Mouse (Mus musculus): Measurements from ENCODE around the gene Zswim3. TPM values are rescaled to one million over a fixed set of nuclear protein-coding genes. Genes with fewer than 3 reads are reported as not detected.

Zswim3 gene
- total and polyA plus RNA-seq, 3 experiments, result 4.7 to 5.9 TPM; not detected in 1

DNA sequence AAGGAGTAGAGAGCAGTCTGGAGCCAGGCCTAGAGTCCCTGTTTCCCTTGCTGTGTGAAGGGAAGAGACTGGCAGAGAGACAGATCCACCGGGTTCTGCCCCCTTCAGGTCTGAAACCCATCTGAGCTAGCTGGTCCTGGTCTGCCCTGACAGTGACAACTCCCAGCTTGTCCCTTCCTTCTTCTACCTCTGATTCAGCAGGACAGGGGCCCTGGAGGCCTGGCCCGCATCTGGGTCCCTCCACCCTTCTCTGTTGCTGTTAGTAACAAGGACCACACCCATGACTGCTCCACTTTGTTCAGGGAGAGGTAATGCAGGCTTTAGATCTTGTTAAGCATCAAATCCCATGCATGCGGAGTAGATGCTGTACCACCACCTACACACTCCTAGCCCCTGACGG lies 16.5 kb upstream of the Zswim3 start:
- H3K27me3 ChIP-seq (ENCODE audit: control insufficient read depth in 1 of 2, insufficient read depth in 2 of 2, low read length in 2 of 2), result no peaks in the 10 kb centered on the region

DNA sequence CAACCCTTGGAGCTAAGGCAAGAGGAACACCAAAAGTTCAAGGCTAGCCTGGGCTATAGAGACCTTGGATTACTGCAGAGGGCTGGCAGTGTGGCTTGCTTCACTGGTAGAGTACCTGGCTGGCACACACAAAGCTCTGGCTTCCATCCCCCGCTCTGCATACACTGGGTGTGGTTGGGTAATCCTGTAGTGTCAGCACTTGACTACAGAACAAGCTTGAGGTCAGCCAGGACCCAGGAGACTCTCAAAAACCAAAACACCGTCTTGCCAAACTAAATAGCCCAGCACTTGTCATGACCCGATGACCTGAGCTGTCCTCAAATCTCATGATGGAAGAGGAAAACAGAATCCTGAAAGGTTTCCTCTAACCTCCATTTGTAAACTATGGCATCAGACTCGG lies 14.4 kb upstream of the Zswim3 start:
- TF ChIP-seq USF1 (IDR thresholded peaks at IDR 0.05; ENCODE audit: low read depth, low read length), result no peak
- no peak for TF ChIP-seq MEF2A (IDR thresholded peaks at IDR 0.05; ENCODE audit: extremely low read depth, insufficient replicate concordance, low read depth, low read length, poor library complexity, severe bottlenecking)
- TF ChIP-seq ETS1 (IDR thresholded peaks at IDR 0.05; ENCODE audit: low read depth, low read length), result no peak
- TF ChIP-seq RCOR1 (IDR thresholded peaks at IDR 0.05; ENCODE audit: low read depth, low read length), result no peak
- no peak for TF ChIP-seq MXI1 (IDR thresholded peaks at IDR 0.05; ENCODE audit: low read depth, low read length)
- TF ChIP-seq GABPA (IDR thresholded peaks at IDR 0.05; ENCODE audit: low read depth, low read length), result no peak
- no peak for TF ChIP-seq SIN3A (IDR thresholded peaks at IDR 0.05; ENCODE audit: low read length)
- no peak for TF ChIP-seq CHD2 (IDR thresholded peaks at IDR 0.05; ENCODE audit: low read length)
- TF ChIP-seq ZC3H11A (IDR thresholded peaks at IDR 0.05; ENCODE audit: low read depth, low read length), result no peak
- Histone ChIP-seq H3K4me1 (ENCODE audit: control insufficient read depth in 1 of 2, insufficient read depth in 2 of 2, low read length in 2 of 2) (peaks cover 3 to 9% of the 10 kb centered on the region in 2 experiments; a peak in 3 of 4 replicates), H3K27ac (ENCODE audit: control insufficient read depth, low read depth, low read length) (no peak overlapping the region), H3K27me3 (ENCODE audit: control insufficient read depth in 1 of 2, insufficient read depth in 2 of 2, low read length in 2 of 2) (no peaks in the 10 kb centered on the region), H3K79me2 (ENCODE audit: control insufficient read depth, insufficient read depth, low read length, poor library complexity) (no peaks in the 10 kb centered on the region; the same call in 1 of the 2 replicates), H3K4me3 (ENCODE audit: control insufficient read depth in 1 of 2, insufficient read depth in 1 of 2, low read depth in 2 of 2, low read length in 2 of 2) (no peak overlapping the region), H3K9me3 (replicated peaks; ENCODE audit: insufficient read depth, low read length) (no peaks in the 10 kb centered on the region), H3K36me3 (ENCODE audit: control insufficient read depth in 1 of 2, insufficient read depth in 2 of 2, low read length in 2 of 2) (peaks cover 0 to 5% of the 10 kb centered on the region in 2 experiments; a peak in 2 of 4 replicates), H3K9ac (ENCODE audit: control insufficient read depth, low read depth, low read length, poor library complexity, severe bottlenecking) (no peak overlapping the region)
- no peak for DNase-seq (ENCODE audit: low read depth, low spot score)

More for the DNA sequence above, 16.5 kb upstream of the Zswim3 start:
- H3K4me3 ChIP-seq (ENCODE audit: control insufficient read depth in 1 of 2, insufficient read depth in 1 of 2, low read depth in 2 of 2, low read length in 2 of 2), result no peak overlapping the region
- H3K4me1 ChIP-seq (ENCODE audit: control insufficient read depth in 1 of 2, insufficient read depth in 2 of 2, low read length in 2 of 2), result peaks cover 3 to 9% of the 10 kb centered on the region in 2 experiments; a peak in 3 of 4 replicates
- no peak for DNase-seq (ENCODE audit: low read depth, low spot score)
- no peak overlapping the region for H3K27ac ChIP-seq (ENCODE audit: control insufficient read depth, low read depth, low read length)
- H3K9me3 ChIP-seq (replicated peaks; ENCODE audit: insufficient read depth, low read length), result no peaks in the 10 kb centered on the region
- H3K9ac ChIP-seq (ENCODE audit: control insufficient read depth, low read depth, low read length, poor library complexity, severe bottlenecking), result no peak overlapping the region
- TF ChIP-seq GATA1 (IDR thresholded peaks at IDR 0.05; ENCODE audit: low read depth, low read length) (no peak), BHLHE40 (IDR thresholded peaks at IDR 0.05; ENCODE audit: borderline replicate concordance, low read depth, low read length) (no peak)
- no peaks in the 10 kb centered on the region; the same call in 1 of the 2 replicates for H3K79me2 ChIP-seq (ENCODE audit: control insufficient read depth, insufficient read depth, low read length, poor library complexity)
- H3K36me3 ChIP-seq (ENCODE audit: control insufficient read depth in 1 of 2, insufficient read depth in 2 of 2, low read length in 2 of 2), result peaks cover 0 to 5% of the 10 kb centered on the region in 2 experiments; a peak in 1 of 4 replicates

DNA sequence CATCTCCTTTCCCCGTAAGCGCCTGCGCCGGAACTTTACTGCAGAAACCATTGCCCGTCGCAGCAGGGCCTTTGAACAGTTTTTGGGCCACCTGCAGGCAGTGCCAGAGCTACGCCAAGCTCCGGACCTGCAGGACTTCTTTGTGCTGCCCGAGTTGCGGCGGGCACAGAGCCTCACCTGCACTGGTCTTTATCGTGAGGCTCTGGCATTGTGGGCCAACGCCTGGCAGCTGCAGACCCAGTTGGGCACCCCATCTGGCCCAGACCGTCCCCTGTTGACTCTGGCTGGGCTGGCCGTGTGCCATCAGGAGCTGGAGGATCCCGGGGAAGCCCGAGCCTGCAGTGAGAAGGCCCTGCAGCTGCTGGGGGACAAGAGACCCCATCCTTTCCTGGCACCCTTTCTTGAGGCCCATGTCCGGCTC lies 13.0 kb upstream of the Zswim3 start:
- DNase-seq (ENCODE audit: low read depth, low spot score), result no peak
- H3K27ac ChIP-seq (ENCODE audit: control insufficient read depth, low read depth, low read length), result no peak overlapping the region
- H3K36me3 ChIP-seq (ENCODE audit: control insufficient read depth in 1 of 2, insufficient read depth in 2 of 2, low read length in 2 of 2), result peaks cover 0 to 5% of the 10 kb centered on the region in 2 experiments; a peak in 2 of 4 replicates
- no peak for TF ChIP-seq POLR2AphosphoS2 (IDR thresholded peaks at IDR 0.05; ENCODE audit: low read length)
- no peak for TF ChIP-seq RCOR1 (IDR thresholded peaks at IDR 0.05; ENCODE audit: low read depth, low read length)
- TF ChIP-seq ZMIZ1 (IDR thresholded peaks at IDR 0.05; ENCODE audit: low read depth, low read length), result no peak
- no peak for TF ChIP-seq ZNF384 (IDR thresholded peaks at IDR 0.05; ENCODE audit: low read depth, low read length)
- TF ChIP-seq SIN3A (IDR thresholded peaks at IDR 0.05; ENCODE audit: low read length), result no peak
- no peak for TF ChIP-seq USF2 (IDR thresholded peaks at IDR 0.05; ENCODE audit: borderline replicate concordance in 1 of 2, insufficient read depth in 1 of 2, low read depth in 1 of 2, low read length in 2 of 2)
- TF ChIP-seq MYC (IDR thresholded peaks at IDR 0.05; ENCODE audit: low read depth, low read length), result no peak
- no peak for TF ChIP-seq USF1 (IDR thresholded peaks at IDR 0.05; ENCODE audit: low read depth, low read length)
- TF ChIP-seq RAD21 (IDR thresholded peaks at IDR 0.05; ENCODE audit: low read depth, low read length), result no peak
- TF ChIP-seq GABPA (IDR thresholded peaks at IDR 0.05; ENCODE audit: low read depth, low read length), result no peak
- no peak for TF ChIP-seq ZKSCAN1 (IDR thresholded peaks at IDR 0.05; ENCODE audit: low read depth, low read length)
- TF ChIP-seq E2F4 (IDR thresholded peaks at IDR 0.05; ENCODE audit: borderline replicate concordance, low read depth, low read length), result no peak
- no peak for TF ChIP-seq KAT2A (conservative IDR thresholded peaks at IDR 0.05; ENCODE audit: low read depth, low read length)
- TF ChIP-seq MYB (IDR thresholded peaks at IDR 0.05; ENCODE audit: low read depth, low read length), result no peak
- no peak for TF ChIP-seq POLR2AphosphoS5 (IDR thresholded peaks at IDR 0.05; ENCODE audit: borderline replicate concordance, low read depth, low read length)
- TF ChIP-seq ETS1 (IDR thresholded peaks at IDR 0.05; ENCODE audit: low read depth, low read length), result no peak
- no peak for TF ChIP-seq CHD1 (IDR thresholded peaks at IDR 0.05; ENCODE audit: low read depth, low read length)
- TF ChIP-seq MEF2A (IDR thresholded peaks at IDR 0.05; ENCODE audit: extremely low read depth, insufficient replicate concordance, low read depth, low read length, poor library complexity, severe bottlenecking), result no peak
- peaks cover 0 to 4% of the 10 kb centered on the region in 2 experiments; a peak in 1 of 4 replicates for H3K4me1 ChIP-seq (ENCODE audit: control insufficient read depth in 1 of 2, insufficient read depth in 2 of 2, low read length in 2 of 2)
- H3K79me2 ChIP-seq (ENCODE audit: control insufficient read depth, insufficient read depth, low read length, poor library complexity), result no peaks in the 10 kb centered on the region
- no peaks in the 10 kb centered on the region for H3K9me3 ChIP-seq (replicated peaks; ENCODE audit: insufficient read depth, low read length)
- no peaks in the 10 kb centered on the region for H3K27me3 ChIP-seq (ENCODE audit: control insufficient read depth in 1 of 2, insufficient read depth in 2 of 2, low read length in 2 of 2)
- no peak overlapping the region for H3K4me3 ChIP-seq (ENCODE audit: control insufficient read depth in 1 of 2, insufficient read depth in 1 of 2, low read depth in 2 of 2, low read length in 2 of 2)
- no peak overlapping the region for H3K9ac ChIP-seq (ENCODE audit: control insufficient read depth, low read depth, low read length, poor library complexity, severe bottlenecking)

All from MEL (cell line).